Mouse (Mus musculus) 416B (cell line): ENCODE results near the gene Spata3.

Experiments
- DNase-seq: peaks from one replicate; pipeline ENCODE4 v3.0.0; 2011; ENCODE audit warnings: low read depth

Spata3 gene

GRCm38 (mm10) chr1:86032273-86032987 is 15.8 kb downstream of the Spata3 start:
- no peak for DNase-seq

- peak; percentile 52 for DNase-seq
Measured at GRCm38 (mm10) chr1:86038191-86038951, 21.8 kb downstream of the Spata3 start.

GRCm38 (mm10) chr1:86040131-86040530 is 23.5 kb downstream of the Spata3 start:
- DNase-seq, result no peak

- DNase-seq, result peak; percentile 11
Measured at GRCm38 (mm10) chr1:86040817-86041216, 24.2 kb downstream of the Spata3 start.

DNA sequence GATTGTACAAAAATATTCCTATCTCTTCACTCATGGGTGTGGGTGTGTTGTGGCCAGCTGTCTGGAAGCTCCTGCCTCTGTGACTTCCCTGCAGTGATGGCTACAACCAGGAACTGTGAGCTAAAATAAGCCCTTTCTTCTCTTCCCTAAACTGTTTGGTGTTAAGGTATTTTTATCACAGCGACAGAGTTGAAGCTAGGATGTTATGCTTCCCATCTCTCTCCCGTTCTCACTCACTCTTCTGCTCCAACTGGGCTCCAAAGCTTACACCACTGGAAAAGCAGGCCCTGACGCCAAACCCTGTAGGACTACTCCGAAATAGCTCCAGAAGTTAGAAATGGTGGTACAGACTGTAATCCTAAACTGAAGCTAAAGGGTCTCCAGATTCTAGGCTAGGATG is 28.4 kb downstream of the Spata3 start:
- DNase-seq, result no peak

DNA sequence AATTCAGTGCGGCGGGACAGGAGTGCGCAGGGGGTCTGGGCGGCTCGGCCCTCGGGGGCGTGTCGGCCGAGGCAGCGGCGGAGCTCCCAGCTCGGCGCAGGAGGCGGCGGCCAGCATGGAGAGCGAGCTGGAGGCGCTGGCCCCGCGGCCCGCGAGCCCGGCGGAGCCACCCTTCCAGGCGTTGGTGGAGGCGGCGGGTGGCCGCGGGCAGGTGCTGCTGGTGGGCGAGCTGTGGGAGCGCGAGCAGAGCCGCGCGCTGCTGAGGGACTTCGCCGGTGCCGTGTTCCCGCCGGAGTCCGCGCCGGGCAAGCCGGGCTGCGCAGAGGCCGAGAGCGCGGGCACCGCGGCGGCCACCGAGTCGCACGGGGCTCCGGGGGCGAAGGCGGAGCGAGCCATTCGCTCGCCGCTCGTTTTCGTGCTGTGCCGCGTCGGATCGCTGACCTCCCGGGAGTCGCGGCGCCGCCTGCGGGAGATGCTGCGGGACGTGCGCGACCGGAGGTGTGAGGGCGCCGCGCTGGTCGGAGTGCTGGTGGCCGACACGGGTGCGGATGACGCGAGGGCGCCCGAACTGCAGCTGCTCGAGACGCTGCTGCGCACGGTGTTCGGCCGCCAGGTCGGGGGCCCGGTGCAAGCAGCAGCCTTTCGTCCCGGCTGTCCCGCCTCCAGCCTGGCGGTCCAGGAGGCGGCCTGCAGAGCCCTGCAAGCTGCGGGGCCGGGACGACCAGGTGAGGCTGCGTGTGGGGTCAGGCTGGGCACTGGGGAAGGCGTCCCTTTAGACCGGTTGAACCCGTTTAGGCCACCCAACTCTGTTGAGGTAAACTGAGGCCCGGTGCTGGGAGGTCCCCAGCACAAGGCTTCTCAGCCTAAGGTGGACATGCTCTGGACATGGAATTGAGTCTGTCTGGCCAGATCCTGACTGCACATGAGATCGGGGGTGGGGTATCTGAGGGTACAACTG is 29.5 kb downstream of the Spata3 start, which contains the start of gene 2810459M11Rik:
2810459M11Rik (plus strand) TSS at position 16 of the 958 bp plus-strand sequence.
- DNase-seq, result no peak

DNA sequence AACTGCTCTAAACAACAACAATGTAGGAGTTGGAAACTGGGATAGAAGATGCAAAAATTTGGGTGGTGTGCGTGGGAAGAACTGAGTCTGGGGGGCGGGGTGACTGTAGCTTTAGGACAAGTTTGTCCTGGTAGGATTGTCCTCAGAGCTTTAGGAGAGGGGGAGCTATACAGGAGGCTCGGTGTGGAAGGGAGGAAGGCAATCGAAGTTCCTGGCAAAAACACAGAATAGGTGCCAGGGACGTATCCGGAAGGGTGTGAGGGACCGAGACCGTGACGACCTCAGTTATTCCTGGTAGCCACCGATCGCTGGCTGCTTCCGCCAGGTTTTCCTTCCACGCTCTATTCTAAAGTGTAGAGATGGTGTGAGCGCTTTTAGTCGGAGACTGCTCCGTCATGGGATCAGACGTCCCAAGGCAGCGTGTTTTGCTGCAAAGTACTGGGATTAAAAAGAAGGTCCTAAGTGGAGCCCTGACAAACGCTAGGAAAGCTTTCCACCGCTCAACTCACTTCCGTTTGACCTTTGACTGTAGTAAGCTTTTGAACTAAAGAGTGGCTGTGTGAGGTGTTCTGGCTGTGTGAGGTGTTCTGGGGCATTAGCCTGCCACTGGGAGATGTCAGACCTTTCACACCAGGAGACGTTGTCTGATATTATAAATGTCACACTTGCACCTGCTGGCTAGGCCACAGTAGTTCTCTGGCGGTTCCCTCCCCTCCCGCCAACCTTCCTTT is 30.4 kb downstream of the Spata3 start:
- no peak for DNase-seq

- DNase-seq, result peak; percentile 68
Measured at GRCm38 (mm10) chr1:86048231-86048630, 31.6 kb downstream of the Spata3 start.

GRCm38 (mm10) chr1:86048744-86049143 is 32.1 kb downstream of the Spata3 start:
- no peak for DNase-seq

DNA sequence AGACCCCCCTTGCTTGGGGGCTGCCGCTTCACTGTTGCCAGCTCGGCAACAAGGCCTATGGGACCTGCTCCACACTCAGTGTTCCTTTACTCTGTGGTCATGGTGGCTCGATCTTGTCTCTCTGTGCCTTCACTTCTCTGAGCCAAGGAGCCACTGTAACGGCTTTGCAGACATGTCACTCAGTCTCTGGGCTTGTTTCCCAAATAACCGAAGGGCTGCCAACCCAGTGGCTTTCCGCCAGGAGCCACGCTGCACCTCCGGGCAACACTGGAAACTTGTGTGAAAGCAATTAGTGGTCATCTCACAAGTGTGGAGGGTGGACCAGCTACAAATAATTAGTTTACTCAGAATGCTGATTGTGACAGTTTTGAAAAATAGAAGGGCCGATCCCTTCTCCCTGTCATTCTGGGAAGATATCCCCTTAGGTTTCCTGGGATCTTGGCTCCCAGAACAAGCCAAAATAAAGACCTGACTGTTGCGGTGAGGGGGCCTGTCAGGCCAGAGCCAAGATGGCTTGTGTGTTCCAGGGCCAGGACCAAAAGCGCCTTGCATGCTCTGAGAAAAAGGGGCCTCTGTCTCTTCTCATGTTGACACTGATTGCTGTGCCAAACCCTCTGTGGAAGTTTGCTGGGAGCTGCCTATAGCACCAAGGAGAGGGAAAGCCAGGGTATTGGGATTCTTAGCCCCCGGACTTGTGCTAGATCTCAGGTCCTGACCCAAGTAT is 36.7 kb downstream of the Spata3 start:
- no peak for DNase-seq

GRCm38 (mm10) chr1:86054943-86055342 is 38.3 kb downstream of the Spata3 start:
- DNase-seq, result no peak

GRCm38 (mm10) chr1:86056284-86056683 is 39.7 kb downstream of the Spata3 start:
- DNase-seq, result no peak

DNA sequence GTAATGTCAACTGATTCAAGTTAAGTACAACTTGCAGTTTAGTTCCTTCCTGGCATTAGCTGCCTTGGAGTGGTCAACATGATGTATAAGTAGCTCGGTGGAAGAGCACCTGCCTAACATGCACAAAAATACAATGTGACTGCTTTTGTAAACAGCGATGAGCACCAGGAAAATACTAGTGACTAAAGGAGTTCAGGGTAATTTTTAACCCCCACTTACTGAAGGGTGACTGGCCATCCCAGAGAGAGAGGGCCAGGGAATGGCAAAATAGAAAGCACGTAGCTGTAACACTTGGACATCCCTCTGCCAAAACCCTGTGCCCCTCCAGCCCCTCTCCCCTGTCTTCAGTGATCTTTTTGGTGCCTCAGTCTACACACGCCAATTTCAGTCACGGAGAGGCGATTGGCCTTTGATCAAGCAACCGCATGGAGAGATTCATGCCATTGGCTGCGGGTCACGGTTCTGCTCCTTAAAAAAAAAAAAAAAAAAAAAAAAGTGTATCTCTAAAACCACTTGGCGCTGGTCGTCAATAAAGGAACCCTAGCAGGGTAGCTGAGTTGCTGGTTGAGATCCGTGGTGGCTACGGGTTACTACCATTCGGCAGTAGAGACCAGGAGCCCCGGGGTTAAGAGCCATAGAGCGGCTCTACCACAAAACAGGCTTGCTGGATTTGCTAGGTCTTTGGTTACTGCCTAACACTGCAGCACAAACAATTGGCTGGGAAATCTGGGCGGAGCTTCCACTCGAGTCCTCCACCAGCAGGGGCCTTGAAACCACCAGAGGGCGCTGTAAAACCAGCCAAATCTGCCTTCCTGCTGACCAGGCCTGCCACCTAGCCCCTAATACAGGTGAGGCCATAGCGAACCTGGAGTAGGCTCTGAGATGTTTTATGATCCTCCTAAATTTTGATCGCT is 42.5 kb downstream of the Spata3 start:
- DNase-seq, result peak; percentile 92

DNA sequence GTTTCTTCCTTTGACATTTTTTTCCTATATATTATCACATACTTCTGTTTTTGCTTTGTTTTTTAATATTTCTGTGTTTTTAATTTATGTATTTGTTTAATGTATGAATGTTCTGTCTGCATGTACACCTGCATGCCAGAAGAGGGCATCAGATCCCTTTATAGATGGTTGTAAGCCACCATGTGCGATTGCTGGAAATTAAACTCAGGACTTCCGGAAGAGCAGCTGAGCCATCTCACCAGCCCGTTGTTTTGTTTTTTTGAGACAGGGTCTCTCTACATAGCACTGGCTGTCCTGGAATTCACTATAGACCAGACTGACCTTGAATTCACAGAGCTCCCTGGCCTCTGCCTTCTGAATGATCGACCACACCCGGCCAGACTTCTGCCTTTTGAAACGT is 45.9 kb downstream of the Spata3 start:
- DNase-seq, result peak; percentile 80

DNA sequence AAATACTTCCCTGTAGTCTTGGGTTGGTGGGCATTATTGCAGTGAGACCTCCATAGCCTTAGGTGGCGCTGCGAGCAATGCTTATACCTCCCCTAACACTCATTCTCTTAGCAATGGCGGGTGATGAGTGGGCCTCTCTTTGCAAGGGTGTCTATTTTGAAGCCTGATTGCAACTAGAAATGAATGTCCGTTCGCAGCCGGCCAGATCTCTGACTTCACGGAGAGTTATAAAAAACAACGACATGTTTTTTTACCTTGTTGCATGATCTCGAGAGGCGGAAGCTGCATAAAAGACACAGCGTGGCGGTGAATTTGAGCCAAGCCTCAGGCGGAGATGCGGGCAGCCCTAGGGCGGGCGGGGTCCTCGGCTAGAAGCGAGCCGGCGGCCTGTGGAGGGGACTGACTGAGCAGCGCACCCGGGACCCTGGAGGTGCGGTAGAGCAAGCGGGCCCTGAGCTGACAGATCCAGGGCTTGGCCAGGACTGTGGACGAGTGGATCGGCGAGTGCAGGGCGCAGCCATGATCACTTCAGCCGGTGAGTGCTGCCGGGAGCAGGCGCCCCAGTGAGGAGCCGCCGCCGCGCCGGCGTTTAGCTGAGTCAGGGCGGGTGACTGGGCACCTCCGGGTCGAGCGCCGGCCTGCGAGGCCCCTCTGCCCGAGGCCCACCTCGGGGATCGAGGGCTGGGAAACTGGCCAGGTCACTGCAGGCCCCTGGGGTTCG is 47.8 kb downstream of the Spata3 start, which contains the start of gene Psmd1:
Psmd1 (plus strand) TSS at position 117 of the 721 bp plus-strand sequence.
- DNase-seq, result peak; percentile 97

DNA sequence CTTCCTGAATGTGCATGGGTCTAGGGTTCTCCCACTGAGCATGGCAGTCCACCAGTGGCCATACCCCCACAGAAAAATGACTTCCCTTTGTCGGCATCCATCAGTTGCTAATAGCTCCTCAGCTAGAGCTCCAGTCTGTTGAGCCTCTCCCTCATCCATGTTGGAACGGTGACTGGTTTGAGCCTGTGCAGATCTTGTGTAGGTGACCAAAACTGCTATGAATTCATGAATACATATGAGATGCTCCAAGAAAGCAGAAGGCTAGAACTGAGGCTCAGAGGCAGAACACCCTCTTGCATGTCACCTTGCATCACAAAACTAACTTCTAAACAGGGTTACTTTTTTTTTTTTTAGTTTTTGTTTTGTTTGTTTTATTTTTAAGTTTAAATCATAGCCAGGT is 59.9 kb downstream of the Spata3 start:
- no peak for DNase-seq
